Mouse (Mus musculus) heart, postnatal 0 days (tissue): ENCODE measurements at regions not wholly inside any gene's neighbourhood (a gene's known extent, or its start where the extent isn't known, plus 50 kb on each side); places are given as distances from the start of the nearest gene placed in this dataset.

Experiments
- CTCF ChIP-seq: IDR thresholded peaks from 2 replicates; pipeline ENCODE4 v1.5.1; 2016; ENCODE audit warnings: antibody characterized with exemption, control low read depth, low read depth
- EP300 ChIP-seq: IDR thresholded peaks from 2 replicates; pipeline ENCODE4 v1.6.1; 2016; ENCODE audit warnings: antibody characterized with exemption, low read depth

DNA sequence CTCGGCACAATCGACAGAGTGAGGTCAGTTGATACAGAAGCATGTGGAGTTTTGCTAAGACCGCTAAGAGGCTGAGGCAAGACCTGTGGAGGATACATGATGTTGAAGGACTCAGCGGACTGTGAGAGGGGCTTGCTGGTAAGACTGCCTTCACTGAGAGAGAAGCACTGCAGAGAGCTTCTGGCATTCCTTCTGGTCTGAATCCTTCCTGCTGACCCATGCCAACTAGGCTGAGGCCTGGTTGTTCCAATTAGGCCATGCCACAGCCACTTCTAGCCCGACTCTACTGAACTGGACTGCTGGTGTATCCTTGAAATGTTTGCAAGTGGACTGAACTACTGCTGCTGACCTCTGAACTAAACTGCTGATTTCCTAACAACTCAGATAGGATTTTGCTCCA, 187.0 kb upstream of the Pld5 start:
- TF ChIP-seq CTCF (no peak), EP300 (no peak)
